Mouse (Mus musculus): ENCODE measurements around the gene Zfp345. TPM values are rescaled to one million over a fixed set of nuclear protein-coding genes. Genes with fewer than 3 reads are reported as not detected.

Zfp345 gene
- polyA plus RNA-seq, 1 experiment from 2014 or later = 0.10 TPM

Other genes with a start within 250 kb of the Zfp345 start
- 4.4 and 4.8 TPM in 2 replicates for gene Gm21994, start 229.5 kb downstream of the Zfp345 start, polyA plus RNA-seq (2015; fragmentation: Nextera tagmentation; extraction: Ambion mirVana)
- gene Gm14124, start 227.6 kb downstream of the Zfp345 start, polyA plus RNA-seq (2015; fragmentation: Nextera tagmentation; extraction: Ambion mirVana) = 0.05 TPM in 1 of 2 replicates, not detected in the other
- gene Gm10130, start 161.4 kb downstream of the Zfp345 start, polyA plus RNA-seq (2015; fragmentation: Nextera tagmentation; extraction: Ambion mirVana) = 2.2 TPM in 2 replicates
- 7.0 and 7.1 TPM in 2 replicates for gene 3300002I08Rik, start 122.3 kb downstream of the Zfp345 start, polyA plus RNA-seq (2015; fragmentation: Nextera tagmentation; extraction: Ambion mirVana)
- 7.1 and 7.7 TPM in 2 replicates for gene Zfp442, start 33.6 kb downstream of the Zfp345 start, polyA plus RNA-seq (2015; fragmentation: Nextera tagmentation; extraction: Ambion mirVana)
- gene Cst7, start 85.3 kb upstream of the Zfp345 start, polyA plus RNA-seq (2015; fragmentation: Nextera tagmentation; extraction: Ambion mirVana) = 0.20 and 0.36 TPM in 2 replicates
- 56.6 and 57.2 TPM in 2 replicates for gene Apmap, start 123.5 kb upstream of the Zfp345 start, polyA plus RNA-seq (2015; fragmentation: Nextera tagmentation; extraction: Ambion mirVana)
- 11.3 and 14.7 TPM in 2 replicates for gene Acss1, start 183.4 kb upstream of the Zfp345 start, polyA plus RNA-seq (2015; fragmentation: Nextera tagmentation; extraction: Ambion mirVana)
- gene Vsx1, start 204.3 kb upstream of the Zfp345 start, polyA plus RNA-seq (2015; fragmentation: Nextera tagmentation; extraction: Ambion mirVana) = not detected in 2 replicates

Data from lung, embryonic 16.5 days (tissue).